Mouse (Mus musculus) forebrain, embryonic 14.5 days (tissue): Measurements from ENCODE around the gene Mthfd2. TPM values are rescaled to one million over a fixed set of nuclear protein-coding genes. Genes with fewer than 3 reads are reported as not detected.
A peak's percentile ranks its signal among the peaks of the same experiment; 100 is the strongest.
"Not testable (repeated sequence)": the region's sequence is repeated elsewhere in the genome, so short reads cannot be mapped to it uniquely, and the experiment has no call there.

ENCODE experiments used
- ATAC-seq: fragments of 200-750 bp; cut with Nextera tagmentation; 2 replicates; pipeline ENCODE4 v1.8.0; 2017; ENCODE audit warnings: mild to moderate bottlenecking, moderate library complexity
- DNase-seq: peaks from one replicate; pipeline ENCODE4 v3.0.0-alpha.2; 2015; ENCODE audit warnings: low spot score
- H3K27ac ChIP-seq: fragments of 300-500 bp; sonication (generic); 2 replicates; pipeline ENCODE4 v1.5.1; 2014; ENCODE audit warnings: low read depth, mild to moderate bottlenecking, control low read depth, low read length, moderate library complexity
- H3K27me3 ChIP-seq: fragments of 300-500 bp; sonication (generic); replicated peaks from 2 replicates; pipeline ENCODE4 v1.6.1; 2014; ENCODE audit warnings: low read length, control low read depth, mixed read lengths; ENCODE audit not compliant: control insufficient read depth, insufficient read depth
- H3K36me3 ChIP-seq: fragments of 300-500 bp; sonication (generic); 2 replicates; pipeline ENCODE4 v1.6.1; 2014; ENCODE audit warnings: low read length, control low read depth; ENCODE audit not compliant: control insufficient read depth, insufficient read depth
- H3K4me1 ChIP-seq: fragments of 300-500 bp; sonication (generic); 2 replicates; pipeline ENCODE4 v1.6.1; 2014; ENCODE audit warnings: antibody characterized with exemption, low read length, control low read depth; ENCODE audit not compliant: control insufficient read depth, insufficient read depth
- H3K4me2 ChIP-seq: fragments of 300-500 bp; sonication (generic); 2 replicates; pipeline ENCODE4 v1.6.1; 2014; ENCODE audit warnings: mild to moderate bottlenecking, control low read depth, low read length
- H3K4me3 ChIP-seq: fragments of 300-500 bp; sonication (generic); 2 replicates; pipeline ENCODE4 v1.5.1; 2014; ENCODE audit warnings: low read depth, low read length, control low read depth
- H3K9ac ChIP-seq: fragments of 300-500 bp; sonication (generic); 2 replicates; pipeline ENCODE4 v1.6.1; 2014; ENCODE audit warnings: mild to moderate bottlenecking, low read length, control low read depth, moderate library complexity
- H3K9me3 ChIP-seq: fragments of 300-500 bp; sonication (generic); replicated peaks from 2 replicates; pipeline ENCODE4 v1.6.1; 2016; ENCODE audit warnings: low read length, control low read depth, mixed read lengths; ENCODE audit not compliant: control insufficient read depth
- WGBS: fragments of 180-500 bp; shearing (Covaris S2); extraction: QIAGEN DNeasy Blood & Tissue Kit; methylation state at CpG from one replicate; pipeline ENCODE4 v1.1.7; 2014; 5-methylcytosine and 5-hydroxymethylcytosine counted together
- polyA plus RNA-seq: library from polyadenylated mRNA; unstranded; fragments of >200 nt; fragmentation: Nextera tagmentation; extraction: Ambion mirVana; gene quantifications from 2 replicates; pipeline ENCODE4 v1.2.1, GENCODE M21; 2014

Gene Mthfd2
- polyA plus RNA-seq, 1 experiment from 2014 or later = 27.2 TPM

GRCm38 (mm10) chr6:83347916-83348315 is 22.2 kb upstream of the Mthfd2 start:
- no peak overlapping the region for H3K9ac ChIP-seq
- ATAC-seq = no peak
- H3K27me3 ChIP-seq = no peaks in the 10 kb centered on the region
- 0 out of 2 replicates have a peak, but pooled peaks cover 4% of the 10 kb centered on the region for H3K4me1 ChIP-seq
- no peak overlapping the region for H3K4me2 ChIP-seq
- 88% methylated on average over 3 of the region's 3 CpGs for WGBS
- no peak overlapping the region for H3K4me3 ChIP-seq
- H3K9me3 ChIP-seq = no peaks in the 10 kb centered on the region
- no peak overlapping the region for H3K27ac ChIP-seq
- DNase-seq = no peak
- H3K36me3 ChIP-seq = peaks cover 8% of the 10 kb centered on the region

DNA sequence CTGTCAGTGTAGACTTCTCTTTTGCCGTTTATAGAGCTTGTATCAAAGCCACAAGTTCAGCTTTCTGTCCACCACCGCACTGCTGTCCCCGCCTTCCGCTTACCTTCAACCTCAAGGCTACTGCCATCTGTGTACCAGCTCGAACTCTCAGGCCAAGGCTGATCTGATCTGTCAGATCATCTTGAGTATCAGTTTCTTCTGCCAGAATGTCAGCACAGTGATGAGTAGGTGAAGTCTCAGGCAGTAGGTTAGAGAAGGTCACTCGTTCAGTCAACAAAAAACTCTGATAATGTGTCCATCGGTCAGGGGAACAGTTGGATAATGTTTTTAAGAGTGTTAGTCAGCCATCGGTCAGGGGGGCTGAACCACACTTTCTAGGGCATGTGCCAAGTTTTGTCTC is 19.6 kb upstream of the Mthfd2 start:
- not testable (repeated sequence) for H3K27ac ChIP-seq, H3K4me1 ChIP-seq, H3K9ac ChIP-seq, DNase-seq, H3K27me3 ChIP-seq, H3K9me3 ChIP-seq, H3K4me2 ChIP-seq, ATAC-seq, H3K4me3 ChIP-seq
- H3K36me3 ChIP-seq = peaks cover 32% of the 10 kb centered on the region
- WGBS = 94% methylated on average over 8 of the region's 8 CpGs

DNA sequence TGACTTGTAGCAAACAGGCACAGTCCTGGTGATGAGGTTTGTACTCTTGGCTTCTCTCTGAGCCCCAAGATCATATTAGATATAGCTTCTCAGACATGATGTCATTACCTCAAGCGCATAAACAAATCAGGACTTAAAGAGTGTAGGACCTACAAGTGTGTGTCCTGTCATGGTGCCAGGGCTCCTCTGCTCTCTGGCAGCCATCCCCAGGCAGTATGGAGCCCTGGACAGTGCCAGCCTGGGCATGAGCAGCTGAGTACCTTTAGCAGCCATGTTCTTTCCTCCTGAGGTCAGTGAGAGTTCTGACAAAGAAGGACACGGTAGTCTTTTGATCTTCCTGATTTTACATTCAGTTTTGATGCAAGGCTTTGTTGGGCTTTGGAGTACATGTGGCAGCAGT is 17.2 kb upstream of the Mthfd2 start:
- H3K9me3 ChIP-seq = no peaks in the 10 kb centered on the region
- ATAC-seq (no peak), DNase-seq (no peak)
- H3K4me2 ChIP-seq = no peak overlapping the region
- no peak overlapping the region for H3K27ac ChIP-seq
- H3K9ac ChIP-seq = no peak overlapping the region
- H3K4me3 ChIP-seq = no peak overlapping the region
- 90% methylated on average over 2 of the region's 2 CpGs for WGBS
- no peaks in the 10 kb centered on the region for H3K27me3 ChIP-seq
- H3K4me1 ChIP-seq = no peaks in the 10 kb centered on the region
- H3K36me3 ChIP-seq = peaks cover 54% of the 10 kb centered on the region

DNA sequence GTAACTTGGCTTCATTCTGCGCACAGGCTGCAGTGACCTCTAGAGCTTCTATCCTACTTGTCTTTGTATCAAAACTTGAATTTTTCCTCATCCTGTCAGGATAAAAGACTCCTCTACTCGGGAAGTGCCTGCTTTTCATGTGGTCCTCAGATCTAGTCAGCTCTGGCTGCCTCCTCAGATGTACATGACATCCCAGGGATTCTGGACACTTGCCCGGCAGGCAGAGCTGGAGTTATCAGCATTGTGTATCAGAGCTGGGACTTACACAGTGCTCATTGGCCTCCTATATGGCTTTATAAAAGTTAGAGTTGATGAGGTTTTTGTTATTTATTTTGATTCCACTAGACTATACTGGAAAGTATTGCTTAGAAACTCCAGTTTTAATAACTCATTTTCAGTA is 15.7 kb upstream of the Mthfd2 start:
- DNase-seq = no peak
- Histone ChIP-seq H3K27ac (no peak overlapping the region), H3K36me3 (peaks cover 53% of the 10 kb centered on the region), H3K4me1 (no peaks in the 10 kb centered on the region), H3K9ac (no peak overlapping the region), H3K4me3 (no peak overlapping the region), H3K4me2 (no peak overlapping the region), H3K9me3 (no peaks in the 10 kb centered on the region), H3K27me3 (no peaks in the 10 kb centered on the region)
- WGBS = 86% methylated on average over 3 of the region's 3 CpGs
- ATAC-seq = no peak

GRCm38 (mm10) chr6:83327591-83328190 is 2.0 kb upstream of the Mthfd2 start:
- Histone ChIP-seq H3K4me3 (0 out of 2 replicates have a peak overlapping the region, but pooled peaks have one; percentile 90), H3K27ac (no peak overlapping the region), H3K4me1 (peaks cover 12% of the 10 kb centered on the region), H3K27me3 (no peaks in the 10 kb centered on the region), H3K9me3 (no peaks in the 10 kb centered on the region), H3K36me3 (peaks cover 35% of the 10 kb centered on the region), H3K9ac (no peak overlapping the region), H3K4me2 (no peak overlapping the region)
- no peak for DNase-seq
- 96% methylated on average over 3 of the region's 3 CpGs for WGBS
- ATAC-seq = no peak

- DNase-seq = no peak
Measured at GRCm38 (mm10) chr6:83326761-83327160, 1.1 kb upstream of the Mthfd2 start.

GRCm38 (mm10) chr6:83326394-83326736 is 657 bp upstream of the Mthfd2 start:
- Histone ChIP-seq H3K27me3 (no peaks in the 10 kb centered on the region), H3K9me3 (no peaks in the 10 kb centered on the region), H3K4me2 (peak overlapping the region; percentile 83), H3K27ac (peak overlapping the region; percentile 84; the same call in 1 of the 2 replicates), H3K9ac (peak overlapping the region; percentile 95), H3K4me1 (peaks cover 12% of the 10 kb centered on the region), H3K4me3 (peak overlapping the region; percentile 90), H3K36me3 (peaks cover 22% of the 10 kb centered on the region)
- ATAC-seq (no peak), DNase-seq (no peak)
- WGBS = 8% methylated on average over 6 of the region's 6 CpGs

More at GRCm38 (mm10) chr6:83326761-83327160, 1.1 kb upstream of the Mthfd2 start:
- WGBS = 68% methylated on average over 6 of the region's 6 CpGs
- no peak for ATAC-seq
- peak overlapping the region; percentile 95 for H3K9ac ChIP-seq
- H3K4me1 ChIP-seq = peaks cover 12% of the 10 kb centered on the region
- H3K4me2 ChIP-seq = peak overlapping the region; percentile 83
- no peaks in the 10 kb centered on the region for H3K27me3 ChIP-seq
- H3K4me3 ChIP-seq = peak overlapping the region; percentile 90
- H3K36me3 ChIP-seq = peaks cover 26% of the 10 kb centered on the region
- H3K27ac ChIP-seq = no peak overlapping the region
- H3K9me3 ChIP-seq = no peaks in the 10 kb centered on the region

DNA sequence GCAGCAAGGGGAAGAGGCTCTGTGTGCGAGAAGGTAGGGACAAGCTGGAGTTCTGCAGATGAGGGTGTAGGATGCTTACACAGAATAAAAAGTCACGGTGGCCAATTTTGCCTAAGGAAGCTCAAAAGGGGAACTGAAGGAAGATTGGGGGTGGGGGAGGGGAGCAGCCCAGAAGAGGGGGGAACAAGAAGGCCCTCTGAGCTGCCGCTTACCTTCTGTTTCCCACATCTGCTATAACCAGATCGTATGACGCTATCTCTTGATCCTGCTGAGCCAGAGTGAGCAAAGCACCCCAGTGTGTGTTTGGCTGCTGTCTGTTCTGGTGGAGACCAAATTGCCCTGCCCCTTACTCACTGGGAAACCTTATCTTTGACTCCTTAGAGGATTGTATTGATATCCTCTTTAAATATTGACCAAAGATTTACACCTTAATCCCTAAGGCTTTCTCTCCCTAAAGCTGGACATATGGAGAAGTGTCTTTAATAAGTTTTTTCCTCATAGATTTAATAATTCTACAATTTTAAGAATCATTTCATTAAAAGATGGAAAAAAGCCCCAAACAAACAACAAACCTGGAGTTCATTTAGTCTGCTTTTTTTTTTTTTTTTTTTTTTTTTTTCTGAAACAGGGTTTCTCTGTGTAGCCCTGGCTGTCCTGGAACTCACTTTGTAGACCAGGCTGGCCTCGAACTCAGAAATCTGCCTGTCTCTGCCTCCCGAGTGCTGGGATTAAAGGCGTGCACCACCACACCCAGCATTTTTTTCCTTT is 1.9 kb downstream of the Mthfd2 start:
- no peaks in the 10 kb centered on the region for H3K27me3 ChIP-seq
- no peak overlapping the region for H3K27ac ChIP-seq
- no peak overlapping the region for H3K4me2 ChIP-seq
- H3K4me1 ChIP-seq = peaks cover 12% of the 10 kb centered on the region
- DNase-seq (no peak), ATAC-seq (no peak)
- peaks cover under 1% of the 10 kb centered on the region; the same call in 1 of the 2 replicates for H3K36me3 ChIP-seq
- no peak overlapping the region for H3K9ac ChIP-seq
- 78% methylated on average over 8 of the region's 8 CpGs for WGBS
- H3K4me3 ChIP-seq = no peak overlapping the region
- no peaks in the 10 kb centered on the region for H3K9me3 ChIP-seq

DNA sequence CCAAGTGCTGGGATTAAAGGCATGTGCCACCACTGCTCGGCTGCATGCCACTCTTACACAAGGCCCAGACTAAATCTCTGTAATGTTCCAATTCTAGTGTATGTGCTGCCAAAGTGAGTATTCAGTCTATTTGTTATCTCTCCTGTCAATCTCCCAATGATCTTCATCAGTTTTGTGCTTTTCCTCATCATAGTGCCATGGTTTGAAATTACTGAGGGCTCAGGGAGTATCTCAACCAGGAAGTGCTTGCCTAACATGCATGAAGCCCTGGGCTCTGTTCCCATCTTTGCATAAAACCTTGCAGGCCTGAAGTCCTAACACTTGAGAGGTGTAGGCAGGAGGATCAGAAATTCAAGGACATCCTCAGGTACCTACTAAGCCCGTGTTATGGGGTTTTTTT is 2.9 kb downstream of the Mthfd2 start:
- Histone ChIP-seq H3K4me2 (no peak overlapping the region), H3K4me3 (no peak overlapping the region), H3K9ac (no peak overlapping the region), H3K27me3 (no peaks in the 10 kb centered on the region), H3K27ac (no peak overlapping the region), H3K36me3 (no peaks in the 10 kb centered on the region), H3K9me3 (no peaks in the 10 kb centered on the region), H3K4me1 (peaks cover 12% of the 10 kb centered on the region)
- WGBS = 55% methylated on average over 2 of the region's 2 CpGs
- ATAC-seq (no peak), DNase-seq (no peak)
